Mouse (Mus musculus) v-Abl transformed pro-B cells (cell line): ENCODE measurements around the gene Traf3ip1.

ENCODE experiments used
- in situ Hi-C, 2 experiments: fragments of 400-800 bp; cut with MboI; formaldehyde crosslinking; loops; one replicate each; pipeline ENCODE4 v1.15.1; 2025; ENCODE audit not compliant: unreplicated experiment in 2 of 2

Gene Traf3ip1

DNA sequence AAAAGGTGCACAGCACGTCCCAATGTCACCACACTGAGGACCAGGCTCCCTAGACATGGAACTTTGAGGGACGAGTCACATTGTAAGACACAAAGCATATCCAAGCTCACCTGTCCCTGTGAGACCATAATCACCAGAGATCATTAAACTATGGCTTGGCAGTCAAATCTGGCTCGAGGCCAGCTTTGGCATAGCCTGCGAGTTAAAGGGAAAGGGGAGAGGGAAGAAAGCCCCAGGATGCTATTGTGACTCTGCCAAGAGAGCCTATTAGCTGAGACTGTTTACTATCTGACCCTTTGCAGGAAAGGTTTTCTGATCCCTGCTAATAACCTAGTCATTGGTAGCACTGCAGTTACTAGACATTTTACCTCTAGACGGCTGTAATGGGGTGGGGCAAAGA lies 30.0 kb upstream of the Traf3ip1 start:
- in situ Hi-C loops, result no loop called here

DNA sequence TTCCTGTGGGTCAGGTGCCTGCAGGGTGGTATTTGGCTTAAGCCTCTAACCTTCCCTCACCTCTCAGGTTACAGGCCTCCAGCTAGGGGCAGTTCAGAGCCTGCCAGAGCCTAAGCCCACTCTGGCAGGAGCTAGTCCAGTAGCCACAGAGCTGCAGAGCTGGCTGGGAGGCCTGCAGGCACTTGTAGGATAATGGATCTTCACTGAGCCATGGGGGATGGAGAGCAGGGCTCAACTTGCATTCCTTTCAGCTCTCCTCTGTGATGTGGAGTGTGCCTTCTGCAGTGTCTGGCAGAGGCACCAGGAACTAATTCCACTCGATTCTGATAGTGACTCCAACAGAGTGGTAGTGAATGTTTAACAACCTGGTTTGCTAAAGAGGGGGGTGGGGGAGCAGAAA lies 29.2 kb upstream of the Traf3ip1 start:
- in situ Hi-C loops, result no loop called here

DNA sequence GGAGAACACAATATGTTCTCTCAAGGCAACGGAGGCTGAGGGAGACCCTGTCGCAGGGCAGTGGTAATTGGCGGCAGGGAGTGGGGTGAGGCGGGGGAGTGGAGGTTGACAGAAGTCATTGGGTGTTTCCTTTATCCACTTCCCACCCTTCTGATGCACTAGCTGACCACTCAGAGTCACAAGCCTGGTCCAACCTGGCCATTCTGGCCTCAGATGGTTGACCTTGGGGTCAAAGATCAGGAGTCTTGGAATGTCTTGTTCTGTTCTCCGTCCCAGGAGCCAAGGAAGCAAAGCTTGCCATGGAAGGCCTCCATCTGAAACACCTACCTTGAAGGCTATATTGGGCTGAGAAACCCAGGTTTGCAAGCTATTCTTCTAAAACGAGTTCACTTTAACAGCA lies 28.3 kb upstream of the Traf3ip1 start:
- in situ Hi-C loops, result no loop called here

DNA sequence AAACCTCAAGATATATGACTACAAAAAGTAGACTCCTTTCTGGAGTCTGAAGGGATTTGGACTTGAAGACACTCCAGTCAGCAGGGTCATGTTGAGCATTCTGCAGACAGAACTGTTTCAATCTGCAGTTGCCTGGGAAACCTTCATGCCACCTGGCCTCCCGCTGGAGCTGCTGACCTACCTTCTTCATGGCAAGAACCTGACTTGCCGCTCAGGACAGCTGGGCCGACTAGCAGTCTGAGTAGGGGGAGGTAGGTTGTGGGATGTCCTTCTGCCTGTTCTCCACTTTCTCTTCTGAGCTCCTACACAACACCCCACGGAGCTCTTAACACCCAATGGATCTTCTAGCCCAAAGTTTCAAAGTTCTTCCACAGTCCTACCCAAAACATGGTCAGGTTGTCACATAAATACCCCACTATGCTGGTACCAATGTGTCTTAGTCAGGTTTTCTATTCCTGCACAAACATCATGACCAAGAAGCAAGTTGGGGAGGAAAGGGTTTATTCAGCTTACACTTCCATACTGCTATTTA lies 24.5 kb upstream of the Traf3ip1 start:
- in situ Hi-C loops, result no loop called here

DNA sequence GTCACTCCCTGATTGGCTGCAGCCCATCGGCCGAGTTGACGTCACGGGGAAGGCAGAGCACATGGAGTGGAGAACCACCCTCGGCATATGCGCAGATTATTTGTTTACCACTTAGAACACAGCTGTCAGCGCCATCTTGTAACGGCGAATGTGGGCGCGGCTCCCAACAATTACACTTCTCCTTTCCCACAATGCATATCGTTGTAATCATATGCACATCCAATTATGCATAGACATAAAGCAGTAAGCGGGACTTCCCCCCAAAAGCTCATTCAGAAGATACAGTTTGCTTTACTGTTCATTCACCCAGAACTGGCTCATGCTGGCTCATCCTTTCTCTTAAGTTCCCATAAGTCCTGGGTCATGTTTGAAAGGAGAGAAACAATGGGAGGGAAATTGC lies 16.3 kb upstream of the Traf3ip1 start:
- in situ Hi-C loops, result loop anchor here in 1 of 2 experiments (25.0 kb wide), 2 partner anchors 516 to 866 kb away; partner anchors contain the start of genes Cops8, Prlh and Rab17

DNA sequence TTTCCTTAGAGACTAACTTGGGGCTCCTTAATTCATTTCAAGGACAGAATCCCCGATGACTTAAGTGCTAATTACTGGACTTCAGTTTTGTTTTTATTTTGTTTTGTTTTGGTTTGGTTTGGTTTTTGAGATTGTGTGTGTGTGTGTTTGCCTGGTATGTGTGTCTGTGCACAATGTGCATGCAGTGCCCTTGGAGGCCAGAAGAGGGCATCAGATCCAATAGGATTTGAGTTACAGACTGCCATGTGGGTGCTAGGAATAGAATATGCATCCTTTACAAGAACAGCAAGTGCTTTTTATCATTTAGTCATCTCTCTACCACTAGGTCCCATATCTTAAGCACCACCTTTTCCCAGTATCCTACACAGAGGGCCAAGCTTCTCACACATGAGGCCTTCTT lies 15.5 kb upstream of the Traf3ip1 start:
- in situ Hi-C loops, result loop anchor here in 1 of 2 experiments (25.0 kb wide), 2 partner anchors 517 to 867 kb away; partner anchors contain the start of genes Cops8, Prlh and Rab17

DNA sequence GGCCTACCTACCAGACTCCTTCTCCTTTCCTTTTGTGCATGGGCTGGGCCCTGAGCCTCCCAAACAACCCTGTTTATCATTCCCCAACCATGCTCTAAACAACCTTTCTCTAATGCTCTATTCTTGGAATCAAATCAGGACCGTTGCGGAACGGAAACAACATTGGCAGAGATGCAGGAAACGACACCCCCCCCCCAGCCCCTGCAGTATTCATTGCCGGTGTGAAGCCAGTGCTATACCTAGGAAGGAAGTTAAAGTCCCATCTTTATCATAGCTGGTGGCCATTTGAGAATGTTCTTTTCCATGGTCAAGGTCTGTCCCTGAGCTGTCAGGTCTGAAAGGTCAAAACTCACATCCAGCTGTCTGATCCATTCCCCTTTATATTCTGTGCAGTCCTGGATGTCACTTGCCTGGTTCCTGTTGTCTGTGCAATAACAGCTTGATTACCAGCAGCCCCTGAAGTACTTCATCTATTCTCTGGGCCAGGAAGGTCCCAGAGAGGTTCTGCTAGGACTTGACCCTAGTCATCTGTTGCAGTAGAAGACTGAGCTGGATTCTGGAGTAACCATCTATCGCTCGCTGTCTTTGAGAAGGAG lies 11.7 kb upstream of the Traf3ip1 start:
- in situ Hi-C loops, result loop anchor here (5.0 to 25.0 kb wide), 4 partner anchors 55 to 870 kb away; partner anchors contain the start of genes Cops8 (in 1 of the 2), Erfe (in 1 of the 2), Prlh (in 1 of the 2) and Rab17 (in 1 of the 2)

DNA sequence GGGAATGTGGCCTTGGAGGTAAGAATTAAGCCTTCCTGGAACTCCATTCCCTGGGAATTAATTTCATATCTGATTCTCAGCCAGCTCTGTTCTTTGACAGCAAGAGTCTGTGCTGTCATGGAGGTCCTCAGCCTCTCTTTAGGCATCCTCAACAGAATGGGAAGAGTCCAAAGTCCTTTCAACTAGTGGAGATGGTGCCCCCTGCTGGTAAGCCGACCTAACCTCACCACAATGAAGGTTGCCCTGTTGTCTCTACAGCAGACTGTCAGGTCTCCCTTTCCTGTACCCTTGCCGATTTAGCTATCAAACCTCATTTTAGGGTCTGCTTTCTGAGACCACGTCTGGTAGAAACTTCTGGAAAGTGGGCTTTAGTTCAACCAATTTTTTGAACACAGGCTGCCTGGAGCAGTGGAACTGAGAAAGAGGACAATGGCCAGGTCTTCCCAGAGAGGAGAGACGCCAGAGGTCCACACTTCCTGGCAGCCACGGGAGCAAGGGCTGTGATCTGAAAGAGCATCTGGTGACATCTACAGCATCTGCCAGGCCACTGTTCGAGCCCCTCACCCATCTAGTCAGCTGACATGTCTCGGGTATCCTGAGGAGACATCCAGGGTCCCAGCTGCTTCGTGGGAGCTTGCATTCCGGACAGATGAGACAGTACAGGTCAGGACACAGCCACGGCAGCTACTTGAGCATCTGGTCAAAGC lies 11.0 kb upstream of the Traf3ip1 start:
- in situ Hi-C loops, result loop anchor here (5.0 to 25.0 kb wide), 4 partner anchors 56 to 871 kb away; partner anchors contain the start of genes Cops8 (in 1 of the 2), Erfe (in 1 of the 2), Prlh (in 1 of the 2) and Rab17 (in 1 of the 2)

DNA sequence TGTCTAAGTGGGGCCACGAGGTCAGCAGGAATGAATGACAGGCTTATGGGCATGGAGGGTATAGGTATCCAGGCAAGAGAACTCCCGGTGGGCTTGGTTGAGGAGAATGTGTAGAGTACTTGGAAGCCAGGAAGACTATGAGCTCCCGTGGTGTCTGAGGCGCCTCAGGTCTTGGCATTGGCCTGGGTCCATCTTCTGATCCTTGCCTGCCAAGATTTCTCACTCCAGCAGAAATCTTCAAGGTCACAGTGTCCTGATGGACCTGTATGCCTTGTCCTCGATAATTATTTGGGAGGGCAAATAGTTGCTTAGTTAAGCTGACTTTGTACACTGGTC lies 10.5 kb upstream of the Traf3ip1 start:
- in situ Hi-C loops, result loop anchor here (5.0 to 25.0 kb wide), 4 partner anchors 57 to 872 kb away; partner anchors contain the start of genes Cops8 (in 1 of the 2), Erfe (in 1 of the 2), Prlh (in 1 of the 2) and Rab17 (in 1 of the 2)

DNA sequence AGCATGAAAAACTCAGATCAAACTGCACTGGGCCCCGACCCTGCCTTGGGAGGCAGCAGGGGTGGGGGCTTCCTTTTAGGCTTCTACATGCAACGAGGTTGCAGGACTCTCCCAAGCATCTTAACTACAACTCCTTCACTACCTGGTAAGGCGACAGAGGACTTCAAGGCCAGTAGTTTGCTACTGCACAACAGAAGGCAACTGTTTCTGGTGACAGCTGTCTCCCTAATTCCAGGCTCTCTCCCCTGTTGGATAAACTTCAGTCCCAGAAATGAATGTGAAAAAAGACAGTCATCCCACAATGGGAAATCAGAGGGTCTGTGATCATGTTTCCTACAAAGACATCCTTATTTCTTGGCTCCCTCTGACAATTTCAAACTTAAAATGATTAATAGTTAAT lies 9.0 kb upstream of the Traf3ip1 start:
- in situ Hi-C loops, result loop anchor here (10.0 to 25.0 kb wide), 3 partner anchors 121 to 873 kb away; partner anchors contain the start of genes Cops8 (in 1 of the 2), Erfe (in 1 of the 2), Prlh (in 1 of the 2) and Rab17 (in 1 of the 2)

DNA sequence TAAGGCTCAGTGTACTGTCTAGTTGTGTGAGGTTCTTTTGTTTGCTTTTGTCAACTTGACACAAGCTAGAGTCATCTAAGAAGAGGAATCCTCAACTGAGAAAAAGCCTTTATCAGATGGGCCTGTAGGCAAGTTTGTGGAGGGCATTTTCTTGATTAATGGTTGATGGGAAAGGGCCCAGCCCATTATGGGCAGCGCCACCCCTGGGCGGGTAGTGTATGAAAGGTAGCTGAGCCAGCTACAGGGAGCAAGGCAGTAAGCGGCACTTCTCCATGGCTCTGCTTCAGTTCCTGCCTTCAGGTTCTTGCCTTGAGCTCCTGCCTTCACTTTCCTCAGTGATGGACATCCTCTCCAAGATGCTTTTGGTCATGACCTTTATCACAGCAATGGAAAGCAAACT lies 8.3 kb upstream of the Traf3ip1 start:
- in situ Hi-C loops, result loop anchor here (10.0 to 25.0 kb wide), 3 partner anchors 121 to 874 kb away; partner anchors contain the start of genes Cops8 (in 1 of the 2), Erfe (in 1 of the 2), Prlh (in 1 of the 2) and Rab17 (in 1 of the 2)

DNA sequence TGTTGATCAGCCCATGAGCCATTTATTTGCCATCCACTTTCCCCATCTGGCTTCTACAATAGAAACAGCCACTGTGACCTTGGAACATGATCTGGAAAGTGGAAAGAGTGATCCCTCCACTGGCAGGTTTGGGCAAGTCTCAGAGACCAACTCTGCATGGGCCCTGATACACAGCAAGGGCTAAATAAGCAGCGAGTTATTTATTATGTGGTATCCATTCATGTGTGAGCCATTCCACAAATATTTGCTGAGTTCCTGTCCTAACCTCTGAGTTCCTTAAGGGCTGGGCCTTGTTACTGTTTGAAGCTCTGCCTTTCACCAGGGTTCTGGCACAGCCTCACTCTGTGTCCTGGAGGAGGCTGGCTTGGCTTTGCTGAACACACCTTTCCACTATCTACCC lies 4.1 kb upstream of the Traf3ip1 start:
- in situ Hi-C loops, result loop anchor here in 1 of 2 experiments (25.0 kb wide), 2 partner anchors 528 to 878 kb away; partner anchors contain the start of genes Cops8, Prlh and Rab17

DNA sequence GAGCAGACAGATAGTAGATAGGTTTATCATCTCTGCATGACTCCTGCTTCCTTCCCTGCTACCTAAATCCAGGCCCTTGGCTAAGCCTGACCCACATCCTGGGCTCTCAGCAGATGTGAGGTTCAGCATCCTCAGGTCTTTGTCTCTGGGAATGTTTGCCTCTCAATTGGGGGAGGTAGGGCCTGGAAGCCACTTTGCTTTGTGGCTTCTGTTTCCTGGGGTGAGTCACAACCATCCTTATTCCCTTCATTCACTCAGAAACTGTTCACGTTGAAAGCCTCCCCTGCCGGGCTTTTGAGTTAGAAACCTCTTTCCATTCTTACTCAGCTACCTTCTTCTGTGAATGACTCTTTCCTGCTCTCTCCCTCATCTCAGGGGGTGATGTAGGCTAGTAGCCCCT lies 1.7 kb upstream of the Traf3ip1 start:
- in situ Hi-C loops, result loop anchor here in 1 of 2 experiments (25.0 kb wide), 2 partner anchors 530 to 880 kb away; partner anchors contain the start of genes Cops8, Prlh and Rab17

DNA sequence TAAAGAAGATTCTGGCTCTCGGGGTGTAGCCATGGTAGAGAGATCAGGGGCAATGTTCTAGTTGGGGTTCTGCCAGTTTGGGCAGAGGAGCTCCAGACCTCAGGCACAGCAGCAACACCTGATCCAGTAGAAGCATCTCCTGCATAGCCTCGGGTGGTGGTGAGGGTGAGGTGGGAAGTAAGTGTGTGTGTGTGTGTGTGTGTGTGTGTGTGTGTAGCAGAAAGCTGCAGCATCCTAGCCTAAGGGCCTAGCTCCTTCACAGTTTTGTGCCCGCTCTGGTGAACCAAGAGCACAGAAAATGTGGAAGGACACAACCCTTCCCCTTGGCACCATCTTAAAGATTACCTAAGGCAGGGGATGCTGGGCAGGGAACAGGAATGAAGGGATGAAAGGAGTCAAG lies 509 bp upstream of the Traf3ip1 start:
- in situ Hi-C loops, result loop anchor here in 1 of 2 experiments (25.0 kb wide), 2 partner anchors 532 to 882 kb away; partner anchors contain the start of genes Cops8, Prlh and Rab17

DNA sequence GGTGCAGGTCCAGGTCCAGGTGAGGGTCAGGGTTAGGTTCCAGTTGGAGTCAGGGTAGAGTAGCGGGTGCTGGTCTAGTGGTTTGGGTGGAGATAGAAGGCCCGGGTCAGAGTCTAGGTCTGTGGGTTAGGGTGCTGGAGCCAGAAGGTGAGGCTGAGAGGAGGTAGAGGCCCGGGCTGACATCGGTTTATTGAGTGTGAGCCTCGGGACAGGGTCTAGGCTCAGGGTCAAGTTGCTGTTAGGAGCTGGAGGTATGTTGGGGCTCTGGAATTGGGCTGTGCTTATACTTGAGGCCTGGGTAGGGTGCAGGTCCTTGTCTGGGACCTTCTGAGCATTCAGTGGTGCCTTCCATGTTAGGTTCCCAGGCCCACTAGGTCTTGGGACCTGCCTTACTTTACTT lies 874 bp downstream of the Traf3ip1 start:
- in situ Hi-C loops, result loop anchor here in 1 of 2 experiments (25.0 kb wide), 2 partner anchors 533 to 883 kb away; partner anchors contain the start of genes Cops8, Prlh and Rab17

DNA sequence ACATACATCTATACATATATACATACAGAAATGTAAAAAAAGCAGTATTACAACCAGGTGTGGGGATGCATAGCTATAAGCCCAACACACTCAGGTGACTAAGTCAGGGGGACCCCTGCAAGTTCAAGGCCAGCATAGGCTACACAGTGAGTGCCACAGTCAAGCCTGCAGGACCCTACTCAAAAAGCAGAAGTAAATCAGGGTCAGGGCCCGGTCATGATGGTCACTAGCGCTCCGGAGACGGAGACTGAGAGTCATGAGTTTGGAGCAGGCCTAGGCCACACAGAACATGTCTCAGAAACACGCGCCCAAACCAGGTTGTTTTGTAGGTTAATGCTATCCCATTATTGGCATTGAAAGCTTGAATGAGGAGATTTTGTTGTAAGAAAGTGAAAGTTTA lies 4.1 kb downstream of the Traf3ip1 start:
- in situ Hi-C loops, result loop anchor here in 1 of 2 experiments (25.0 kb wide), 2 partner anchors 536 to 886 kb away; partner anchors contain the start of genes Cops8, Prlh and Rab17

DNA sequence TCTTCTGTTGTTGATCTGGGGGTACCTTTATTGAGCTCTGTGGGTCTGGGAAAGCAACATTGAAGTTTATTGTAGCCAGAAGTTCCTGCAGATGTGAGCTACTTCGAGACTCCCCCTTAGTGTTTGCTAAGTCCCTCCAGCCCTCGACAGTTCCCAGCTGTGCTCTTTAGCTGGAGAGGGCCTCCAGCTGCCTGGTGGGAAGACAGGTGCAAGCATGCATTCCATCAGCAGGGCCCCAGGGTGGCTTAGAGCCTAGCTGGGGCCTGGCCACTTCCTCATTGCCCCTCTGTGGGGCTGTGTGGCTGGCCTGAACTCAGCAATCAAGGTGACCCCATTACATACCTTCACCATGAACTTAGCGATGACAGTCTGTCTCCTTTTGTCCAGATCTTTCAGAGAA lies 10.2 kb downstream of the Traf3ip1 start:
- in situ Hi-C loops, result no loop called here

DNA sequence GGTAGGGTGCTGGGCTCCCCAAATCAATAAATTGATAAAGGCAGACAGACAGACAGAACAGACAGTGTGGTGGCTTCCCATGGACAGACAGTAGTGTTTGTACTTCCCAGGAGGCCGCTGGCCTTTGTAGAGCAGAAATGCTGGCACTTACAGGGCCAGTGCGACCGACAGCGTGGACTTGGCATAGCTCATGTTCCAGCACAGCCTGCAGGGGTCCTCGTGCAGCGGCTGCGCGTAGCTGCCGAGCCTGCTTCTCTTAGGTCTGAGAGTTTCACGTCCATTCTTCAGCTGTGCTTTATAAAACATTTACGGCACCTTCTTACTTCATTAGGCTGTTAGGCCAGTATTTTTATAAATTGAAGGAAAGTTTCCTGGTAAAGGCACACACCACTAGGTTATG lies 20.5 kb downstream of the Traf3ip1 start:
- in situ Hi-C loops, result loop anchor here in 1 of 2 experiments (10.0 kb wide), 1 partner anchor 1100 kb away; the partner anchor contains the start of gene Olfr12

DNA sequence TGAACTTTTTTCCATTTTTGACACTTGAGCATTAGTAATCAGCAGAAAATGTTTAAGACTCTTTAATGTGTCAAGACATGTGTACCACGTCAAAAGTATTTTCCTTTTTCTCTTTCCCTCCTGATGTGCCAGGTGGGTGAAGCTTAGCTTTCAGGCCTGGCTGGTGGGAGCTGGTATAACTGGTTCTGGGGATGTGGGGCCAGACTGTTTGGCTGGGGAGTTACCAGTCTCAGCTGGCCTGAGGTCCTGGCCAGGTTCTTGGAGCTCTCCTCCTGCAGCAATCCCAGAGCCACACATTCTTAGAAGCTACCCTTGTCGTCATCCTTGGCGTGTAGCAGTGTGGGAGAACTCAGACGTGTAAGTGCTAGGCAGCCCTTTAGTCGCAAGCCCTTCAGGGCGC lies 21.2 kb downstream of the Traf3ip1 start:
- in situ Hi-C loops, result loop anchor here in 1 of 2 experiments (10.0 kb wide), 1 partner anchor 1099 kb away; the partner anchor contains the start of gene Olfr12

DNA sequence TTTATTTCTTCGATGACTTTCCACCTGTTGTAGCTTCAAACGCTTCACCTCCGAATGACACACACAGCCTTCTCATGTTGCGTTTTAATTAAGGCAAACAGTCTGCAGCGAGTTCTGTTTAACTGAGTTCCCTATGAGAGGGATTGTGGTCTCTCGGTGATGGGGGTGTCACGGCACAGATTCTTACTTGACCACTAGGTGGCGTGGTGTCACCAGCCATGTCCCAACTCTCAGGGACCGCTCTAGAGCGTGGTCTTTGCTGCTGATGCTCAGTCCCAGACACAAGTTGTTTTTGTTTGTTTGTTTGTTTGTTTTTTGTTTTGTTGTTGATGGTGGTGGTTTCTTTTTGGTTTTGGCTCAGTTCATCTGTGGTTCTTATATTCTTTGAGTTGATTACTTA lies 29.3 kb downstream of the Traf3ip1 start:
- in situ Hi-C loops, result loop anchor here (5.0 to 10.0 kb wide), 5 partner anchors 39 to 1091 kb away; partner anchors contain the start of gene Olfr12 (in 1 of the 2)
